Mouse (Mus musculus): ENCODE results near the gene Micall1. TPM values are rescaled to one million over a fixed set of nuclear protein-coding genes. Genes with fewer than 3 reads are reported as not detected.
A peak's percentile ranks its signal among the peaks of the same experiment; 100 is the strongest.

Micall1 gene
- polyA plus RNA-seq, 1 experiment from 2014 or later = 9.5 TPM

DNA sequence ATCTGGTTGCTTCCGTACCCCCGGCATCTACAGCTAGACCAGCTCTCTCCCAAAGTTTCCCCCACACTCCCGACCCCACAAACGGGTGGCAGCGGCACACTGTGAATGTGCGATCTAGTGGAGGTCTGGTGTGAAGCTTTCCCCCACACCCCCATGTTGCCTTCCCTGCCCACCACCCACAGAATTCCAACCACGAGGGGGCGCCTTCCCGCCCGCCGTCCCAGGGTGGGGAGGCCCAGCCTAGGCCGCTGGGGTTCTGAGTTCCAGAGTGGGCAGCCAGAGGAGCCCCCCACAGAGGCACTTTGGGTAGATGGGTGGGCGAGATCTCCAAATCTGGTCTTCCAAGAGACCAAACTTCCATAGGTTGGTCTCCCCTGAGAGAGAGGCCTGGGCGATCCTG lies 54.1 kb downstream of the Micall1 start:
- H3K27me3 ChIP-seq = peaks cover 82% of the 10 kb centered on the region
- ATAC-seq (ENCODE audit: low FRiP score) = no peak
- H3K4me1 ChIP-seq = peaks cover 31% of the 10 kb centered on the region
- no peak overlapping the region; the same call in 1 of the 2 replicates for H3K4me3 ChIP-seq (replicated peaks)
- H3K36me3 ChIP-seq (replicated peaks) = no peaks in the 10 kb centered on the region
- H3K9ac ChIP-seq = no peak overlapping the region
- no peaks in the 10 kb centered on the region for H3K9me3 ChIP-seq
- WGBS = 44% methylated on average over 14 of the region's 14 CpGs
- no peak overlapping the region for H3K4me2 ChIP-seq
- H3K27ac ChIP-seq = no peak overlapping the region

DNA sequence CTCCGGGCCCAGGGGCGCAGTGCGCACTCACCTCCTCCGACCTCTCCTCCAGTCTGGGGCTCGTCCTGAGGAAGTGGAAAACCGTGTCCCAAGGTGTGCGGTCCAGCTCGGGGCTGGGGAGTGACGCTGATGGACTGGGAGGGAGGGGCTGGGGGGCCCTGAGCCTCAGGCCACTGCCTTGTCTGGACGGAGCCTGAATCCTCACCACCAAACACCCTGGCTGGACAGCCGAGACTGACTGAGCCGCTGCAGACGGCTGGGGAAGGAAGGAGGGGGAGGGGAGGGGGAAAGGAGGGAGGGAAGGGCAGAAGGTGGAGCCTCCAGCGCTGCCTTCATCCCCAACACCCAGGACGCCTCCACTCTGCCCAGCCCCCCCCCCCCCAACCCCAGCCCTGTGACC lies 55.6 kb downstream of the Micall1 start:
- Histone ChIP-seq H3K36me3 (replicated peaks) (no peaks in the 10 kb centered on the region), H3K4me3 (replicated peaks) (no peak overlapping the region; the same call in 1 of the 2 replicates), H3K27me3 (peaks cover 74% of the 10 kb centered on the region), H3K4me2 (no peak overlapping the region), H3K9ac (no peak overlapping the region), H3K27ac (no peak overlapping the region), H3K9me3 (no peaks in the 10 kb centered on the region), H3K4me1 (peaks cover 31% of the 10 kb centered on the region)
- ATAC-seq (ENCODE audit: low FRiP score) = no peak
- WGBS = 6% methylated on average over 15 of the region's 15 CpGs

DNA sequence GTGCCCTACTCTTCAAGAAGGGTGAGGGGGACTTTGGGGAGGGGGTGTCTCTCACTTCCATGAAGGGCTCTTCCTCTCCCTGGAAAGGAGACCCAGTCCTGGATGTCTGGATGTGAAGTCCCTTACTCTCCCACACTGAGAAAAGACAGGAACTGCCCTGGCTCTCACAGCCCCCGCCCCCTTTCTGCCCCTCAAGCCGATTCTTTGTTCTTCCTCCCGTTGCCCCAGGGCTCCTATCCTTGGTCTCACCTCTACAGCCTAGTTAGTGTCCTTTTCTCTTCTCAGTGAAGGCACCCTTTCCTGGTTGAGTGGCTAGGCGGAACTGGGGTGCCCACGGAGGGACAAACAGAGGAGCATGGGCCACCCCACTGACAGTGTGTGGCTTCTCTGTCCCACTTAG lies 56.4 kb downstream of the Micall1 start, which contains the start of gene Sox10:
TSS of gene Sox10 (minus strand) at position 101 of the 400 bp plus-strand sequence.
- no peak for ATAC-seq (ENCODE audit: low FRiP score)
- H3K27ac ChIP-seq = peak within 1 kb of the TSS; percentile 42; the same call in 1 of the 2 replicates
- H3K4me1 ChIP-seq = peaks cover 31% of the 10 kb centered on the region
- H3K27me3 ChIP-seq = peaks cover 67% of the 10 kb centered on the region
- 41% methylated on average over 5 of the region's 5 CpGs for WGBS
- H3K9me3 ChIP-seq = no peaks in the 10 kb centered on the region
- no peaks in the 10 kb centered on the region for H3K36me3 ChIP-seq (replicated peaks)
- no peak within 1 kb of the TSS; the same call in 1 of the 2 replicates for H3K4me3 ChIP-seq (replicated peaks)
- H3K4me2 ChIP-seq = peak within 1 kb of the TSS; percentile 3; the same call in 1 of the 2 replicates
- no peak within 1 kb of the TSS for H3K9ac ChIP-seq

DNA sequence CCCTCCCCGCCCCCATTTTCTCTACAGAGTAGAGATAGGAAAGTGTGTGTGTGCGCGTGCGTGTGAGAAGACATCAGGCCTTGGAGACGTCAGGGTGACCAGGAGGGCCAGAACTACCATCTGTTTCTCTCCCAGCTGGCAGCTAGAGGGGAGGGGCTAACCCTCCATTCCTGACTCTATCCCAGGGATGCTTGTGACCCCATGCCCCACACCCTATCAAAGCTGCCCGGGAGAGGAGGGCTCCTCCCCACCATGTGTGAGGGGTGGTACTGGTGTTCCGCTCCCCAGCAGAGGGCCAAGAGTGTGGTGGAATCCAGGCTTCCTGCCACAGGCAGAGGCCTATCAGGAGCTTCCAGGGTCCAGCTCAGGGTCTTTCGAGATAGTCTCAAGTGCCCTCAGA lies 58.0 kb downstream of the Micall1 start:
- H3K4me1 ChIP-seq = peaks cover 31% of the 10 kb centered on the region
- H3K4me2 ChIP-seq = no peak overlapping the region
- H3K36me3 ChIP-seq (replicated peaks) = no peaks in the 10 kb centered on the region
- no peak overlapping the region for H3K27ac ChIP-seq
- 0 out of 2 replicates have a peak, but pooled peaks have one; percentile 39 for ATAC-seq (ENCODE audit: low FRiP score)
- no peak overlapping the region for H3K4me3 ChIP-seq (replicated peaks)
- 58% methylated on average over 8 of the region's 8 CpGs for WGBS
- H3K27me3 ChIP-seq = peaks cover 51% of the 10 kb centered on the region
- no peaks in the 10 kb centered on the region for H3K9me3 ChIP-seq
- no peak overlapping the region for H3K9ac ChIP-seq

DNA sequence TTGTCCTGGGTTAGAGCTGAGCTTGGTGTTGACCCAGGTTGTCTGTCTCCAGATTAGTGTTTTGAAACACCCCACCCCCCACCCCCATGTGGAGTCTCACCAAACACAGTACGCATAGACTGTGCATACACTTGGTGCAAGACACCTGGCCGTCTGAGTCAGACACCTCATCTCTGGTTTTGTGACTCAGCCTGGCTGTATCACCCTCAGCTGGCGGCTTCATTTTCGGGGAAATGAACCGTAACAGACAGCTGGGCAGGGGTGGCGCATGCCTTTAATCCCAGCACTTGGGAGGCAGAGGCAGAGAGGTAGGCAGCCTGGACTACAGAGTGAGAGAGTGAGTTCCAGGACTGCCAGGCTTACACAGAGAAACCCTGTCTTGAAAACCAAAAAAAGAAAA lies 68.2 kb downstream of the Micall1 start:
- Histone ChIP-seq H3K9me3 (no peaks in the 10 kb centered on the region), H3K9ac (no peak overlapping the region), H3K36me3 (replicated peaks) (no peaks in the 10 kb centered on the region), H3K4me1 (peaks cover 9% of the 10 kb centered on the region; the same call in 1 of the 2 replicates), H3K4me2 (no peak overlapping the region), H3K4me3 (replicated peaks) (no peak overlapping the region), H3K27ac (no peak overlapping the region), H3K27me3 (no peaks in the 10 kb centered on the region)
- ATAC-seq (ENCODE audit: low FRiP score) = no peak
- 47% methylated on average over 6 of the region's 6 CpGs for WGBS

DNA sequence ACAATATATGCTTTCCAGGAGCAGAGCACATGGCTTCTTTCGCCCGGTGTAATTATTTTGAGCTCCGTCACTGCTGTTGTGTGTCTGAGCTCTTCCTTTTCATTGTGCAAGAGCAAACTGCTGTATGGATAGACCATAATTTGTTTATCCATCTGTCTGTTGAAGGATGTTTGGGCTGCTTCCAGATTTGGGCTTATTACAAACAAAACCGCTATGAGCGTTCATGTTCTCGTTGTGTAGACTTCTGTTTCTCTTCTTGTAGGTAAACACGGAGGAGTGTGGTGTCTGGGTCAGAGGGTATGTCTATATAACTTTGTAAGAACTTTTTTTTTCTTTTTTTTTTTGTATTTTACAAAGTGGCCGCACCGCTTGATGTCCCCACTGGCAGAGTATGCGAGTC lies 76.5 kb downstream of the Micall1 start:
- WGBS = 87% methylated on average over 10 of the region's 10 CpGs
- no peak overlapping the region for H3K4me2 ChIP-seq

More for the DNA sequence above, 76.5 kb downstream of the Micall1 start:
- Histone ChIP-seq H3K9ac (no peak overlapping the region), H3K4me1 (no peaks in the 10 kb centered on the region), H3K27me3 (no peaks in the 10 kb centered on the region), H3K27ac (no peak overlapping the region), H3K36me3 (replicated peaks) (no peaks in the 10 kb centered on the region), H3K4me3 (replicated peaks) (no peak overlapping the region), H3K9me3 (no peaks in the 10 kb centered on the region)
- ATAC-seq (ENCODE audit: low FRiP score) = no peak

Other genes with a start within 250 kb of the Micall1 start
- 53.6 and 56.4 TPM in 2 replicates for gene Gga1, start 231.7 kb upstream of the Micall1 start, polyA plus RNA-seq (2016; fragmentation: Nextera tagmentation; extraction: Ambion mirVana)
- 0.18 TPM in 1 of 2 replicates, not detected in the other for gene Gm49510, start 209.2 kb upstream of the Micall1 start, polyA plus RNA-seq (2016; fragmentation: Nextera tagmentation; extraction: Ambion mirVana)
- gene Sh3bp1, start 209.1 kb upstream of the Micall1 start, polyA plus RNA-seq (2016; fragmentation: Nextera tagmentation; extraction: Ambion mirVana) = 10.3 TPM in 2 replicates
- gene Pdxp, start 195.0 kb upstream of the Micall1 start, polyA plus RNA-seq (2016; fragmentation: Nextera tagmentation; extraction: Ambion mirVana) = 51.7 and 53.6 TPM in 2 replicates
- gene Lgals1, start 182.2 kb upstream of the Micall1 start, polyA plus RNA-seq (2016; fragmentation: Nextera tagmentation; extraction: Ambion mirVana) = 216 and 321 TPM in 2 replicates
- 53.5 and 56.4 TPM in 2 replicates for gene Nol12, start 174.0 kb upstream of the Micall1 start, polyA plus RNA-seq (2016; fragmentation: Nextera tagmentation; extraction: Ambion mirVana)
- gene Triobp, start 161.2 kb upstream of the Micall1 start, polyA plus RNA-seq (2016; fragmentation: Nextera tagmentation; extraction: Ambion mirVana) = 40.4 and 46.9 TPM in 2 replicates
- 638 and 696 TPM in 2 replicates for gene H1f0, start 80.4 kb upstream of the Micall1 start, polyA plus RNA-seq (2016; fragmentation: Nextera tagmentation; extraction: Ambion mirVana)
- gene Galr3, start 67.0 kb upstream of the Micall1 start, polyA plus RNA-seq (2016; fragmentation: Nextera tagmentation; extraction: Ambion mirVana) = not detected in 2 replicates
- 59.5 and 60.0 TPM in 2 replicates for gene Ankrd54, start 46.0 kb upstream of the Micall1 start, polyA plus RNA-seq (2016; fragmentation: Nextera tagmentation; extraction: Ambion mirVana)
- 209 and 216 TPM in 2 replicates for gene Eif3l, start 33.7 kb upstream of the Micall1 start, polyA plus RNA-seq (2016; fragmentation: Nextera tagmentation; extraction: Ambion mirVana)
- gene Polr2f, start 32.1 kb downstream of the Micall1 start, polyA plus RNA-seq (2016; fragmentation: Nextera tagmentation; extraction: Ambion mirVana) = 368 and 375 TPM in 2 replicates
- gene 1700088E04Rik, start 32.4 kb downstream of the Micall1 start, polyA plus RNA-seq (2016; fragmentation: Nextera tagmentation; extraction: Ambion mirVana) = 9.2 and 12.2 TPM in 2 replicates
- gene Sox10, start 56.3 kb downstream of the Micall1 start, polyA plus RNA-seq (2016; fragmentation: Nextera tagmentation; extraction: Ambion mirVana) = 1.5 and 2.4 TPM in 2 replicates
- 64.5 and 67.5 TPM in 2 replicates for gene Pick1, start 120.3 kb downstream of the Micall1 start, polyA plus RNA-seq (2016; fragmentation: Nextera tagmentation; extraction: Ambion mirVana)
- 0.49 and 0.72 TPM in 2 replicates for gene Gm49486, start 120.5 kb downstream of the Micall1 start, polyA plus RNA-seq (2016; fragmentation: Nextera tagmentation; extraction: Ambion mirVana)
- gene Slc16a8, start 145.9 kb downstream of the Micall1 start, polyA plus RNA-seq (2016; fragmentation: Nextera tagmentation; extraction: Ambion mirVana) = 0.32 and 0.33 TPM in 2 replicates
- 0.96 and 1.4 TPM in 2 replicates for gene Baiap2l2, start 176.6 kb downstream of the Micall1 start, polyA plus RNA-seq (2016; fragmentation: Nextera tagmentation; extraction: Ambion mirVana)
- gene Pla2g6, start 219.5 kb downstream of the Micall1 start, polyA plus RNA-seq (2016; fragmentation: Nextera tagmentation; extraction: Ambion mirVana) = 30.1 and 30.8 TPM in 2 replicates
- 1.2 and 2.0 TPM in 2 replicates for gene Maff, start 237.7 kb downstream of the Micall1 start, polyA plus RNA-seq (2016; fragmentation: Nextera tagmentation; extraction: Ambion mirVana)